Mouse (Mus musculus) liver, embryonic 11.5 days (tissue): ENCODE measurements around the gene Zcchc12. TPM values are rescaled to one million over a fixed set of nuclear protein-coding genes. Genes with fewer than 3 reads are reported as not detected.
A peak's percentile ranks its signal among the peaks of the same experiment; 100 is the strongest.

Experiments used
- ATAC-seq: fragments of 200-750 bp; cut with Nextera tagmentation; replicated peaks from 2 replicates; pipeline ENCODE4 v1.8.0; 2017; ENCODE audit warnings: moderate number of reproducible peaks, mild to moderate bottlenecking, moderate TSS enrichment, moderate library complexity; ENCODE audit not compliant: low FRiP score
- DNase-seq: peaks from one replicate; pipeline ENCODE4 v3.0.0-alpha.2; 2017; ENCODE audit warnings: low spot score
- H3K27ac ChIP-seq: fragments of 300-500 bp; sonication (generic); 2 replicates; pipeline ENCODE4 v1.5.1; 2014; ENCODE audit warnings: mild to moderate bottlenecking, low read depth, low read length, control low read depth
- H3K27me3 ChIP-seq: fragments of 300-500 bp; sonication (generic); replicated peaks from 2 replicates; pipeline ENCODE4 v1.6.1; 2014; ENCODE audit warnings: low read length, mixed read lengths; ENCODE audit not compliant: control insufficient read depth, insufficient read depth
- H3K36me3 ChIP-seq: fragments of 300-500 bp; sonication (generic); 2 replicates; pipeline ENCODE4 v1.6.1; 2014; ENCODE audit warnings: mild to moderate bottlenecking, low read length, moderate library complexity, mixed read lengths; ENCODE audit not compliant: control insufficient read depth, insufficient read depth
- H3K4me1 ChIP-seq: fragments of 300-500 bp; sonication (generic); replicated peaks from 2 replicates; pipeline ENCODE4 v1.6.1; 2014; ENCODE audit warnings: low read length, mixed read lengths; ENCODE audit not compliant: control insufficient read depth, insufficient read depth
- H3K4me2 ChIP-seq: fragments of 300-500 bp; sonication (generic); 2 replicates; pipeline ENCODE4 v1.6.1; 2014; ENCODE audit warnings: mild to moderate bottlenecking, control low read depth, moderate library complexity
- H3K4me3 ChIP-seq: fragments of 300-500 bp; sonication (generic); 2 replicates; pipeline ENCODE4 v1.5.1; 2014; ENCODE audit warnings: low read depth, low read length, control low read depth
- H3K9ac ChIP-seq: fragments of 300-500 bp; sonication (generic); 2 replicates; pipeline ENCODE4 v1.6.1; 2014; ENCODE audit warnings: low read depth, low read length, control low read depth
- H3K9me3 ChIP-seq: fragments of 300-500 bp; sonication (generic); 2 replicates; pipeline ENCODE4 v1.6.1; 2016; ENCODE audit warnings: low read length, inconsistent platforms, mixed read lengths; ENCODE audit not compliant: control insufficient read depth
- WGBS: fragments of 180-500 bp; shearing (Covaris S2); extraction: QIAGEN DNeasy Blood & Tissue Kit; methylation state at CpG from one replicate; pipeline ENCODE4 v1.1.7; 2014; 5-methylcytosine and 5-hydroxymethylcytosine counted together
- polyA plus RNA-seq: library from polyadenylated mRNA; unstranded; fragments of >200 nt; fragmentation: Nextera tagmentation; extraction: Ambion mirVana; gene quantifications from 2 replicates; pipeline ENCODE4 v1.2.1, GENCODE M21; 2014

The Zcchc12 gene
- polyA plus RNA-seq, 1 experiment from 2014 or later = 4.6 TPM

GRCm38 (mm10) chrX:36209554-36209953 is 13.8 kb downstream of the Zcchc12 start:
- Histone ChIP-seq H3K27ac (no peak overlapping the region), H3K4me3 (no peak overlapping the region), H3K36me3 (no peaks in the 10 kb centered on the region), H3K9me3 (no peaks in the 10 kb centered on the region), H3K9ac (no peak overlapping the region), H3K27me3 (no peaks in the 10 kb centered on the region), H3K4me2 (no peak overlapping the region), H3K4me1 (no peaks in the 10 kb centered on the region)
- no peak for ATAC-seq
- WGBS = 74% methylated on average over 2 of the region's 2 CpGs
- no peak for DNase-seq

- Histone ChIP-seq H3K4me2 (no peak overlapping the region), H3K4me3 (no peak overlapping the region), H3K4me1 (no peaks in the 10 kb centered on the region), H3K36me3 (no peaks in the 10 kb centered on the region), H3K9me3 (no peaks in the 10 kb centered on the region), H3K9ac (no peak overlapping the region), H3K27me3 (no peaks in the 10 kb centered on the region), H3K27ac (no peak overlapping the region)
- DNase-seq (no peak), ATAC-seq (no peak)
- WGBS = 66% methylated on average over 3 of the region's 3 CpGs
Observed at GRCm38 (mm10) chrX:36211216-36211615, 15.5 kb downstream of the Zcchc12 start.

GRCm38 (mm10) chrX:36221366-36221765 is 25.7 kb downstream of the Zcchc12 start:
- Histone ChIP-seq H3K9ac (no peak overlapping the region), H3K4me1 (no peaks in the 10 kb centered on the region), H3K4me2 (no peak overlapping the region), H3K27ac (no peak overlapping the region), H3K9me3 (no peaks in the 10 kb centered on the region), H3K4me3 (no peak overlapping the region), H3K36me3 (no peaks in the 10 kb centered on the region), H3K27me3 (no peaks in the 10 kb centered on the region)
- ATAC-seq (no peak), DNase-seq (no peak)
- WGBS = 45% methylated on average over 2 of the region's 2 CpGs

GRCm38 (mm10) chrX:36225777-36226176 is 30.1 kb downstream of the Zcchc12 start:
- H3K4me2 ChIP-seq = no peak overlapping the region
- DNase-seq (peak; percentile 39), ATAC-seq (no peak)
- 24% methylated on average over 7 of the region's 7 CpGs for WGBS
- no peaks in the 10 kb centered on the region for H3K27me3 ChIP-seq
- H3K36me3 ChIP-seq = no peaks in the 10 kb centered on the region
- H3K9me3 ChIP-seq = no peaks in the 10 kb centered on the region
- no peak overlapping the region for H3K27ac ChIP-seq
- no peak overlapping the region for H3K4me3 ChIP-seq
- H3K4me1 ChIP-seq = no peaks in the 10 kb centered on the region
- H3K9ac ChIP-seq = no peak overlapping the region

GRCm38 (mm10) chrX:36226577-36226976 is 30.9 kb downstream of the Zcchc12 start:
- no peaks in the 10 kb centered on the region for H3K9me3 ChIP-seq

DNA sequence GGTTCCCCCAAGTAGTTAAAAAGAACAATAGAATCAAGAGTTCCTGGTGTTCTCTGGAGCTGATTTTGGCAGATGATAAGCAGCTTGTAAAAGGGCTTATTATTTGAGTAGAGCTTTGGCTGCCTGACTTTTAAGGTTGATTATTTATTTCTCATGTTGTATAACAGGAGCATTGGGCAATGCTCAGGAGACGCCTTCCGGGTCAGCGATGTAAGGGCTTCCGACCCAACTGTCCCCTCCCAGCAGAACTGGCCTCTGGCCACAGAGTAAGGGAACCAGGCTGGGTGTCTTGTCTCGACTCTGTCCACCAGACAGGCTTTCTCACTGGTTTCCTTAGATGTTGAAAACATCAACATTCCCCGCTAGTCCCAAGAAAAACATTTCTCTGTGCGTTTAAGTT is 33.2 kb downstream of the Zcchc12 start:
- no peak for DNase-seq
- Histone ChIP-seq H3K4me3 (no peak overlapping the region), H3K27me3 (no peaks in the 10 kb centered on the region), H3K9me3 (no peaks in the 10 kb centered on the region), H3K4me1 (no peaks in the 10 kb centered on the region), H3K36me3 (no peaks in the 10 kb centered on the region), H3K4me2 (no peak overlapping the region), H3K9ac (no peak overlapping the region), H3K27ac (no peak overlapping the region)
- no peak for ATAC-seq
- WGBS = 61% methylated on average over 7 of the region's 7 CpGs

More at GRCm38 (mm10) chrX:36226577-36226976, 30.9 kb downstream of the Zcchc12 start:
- Histone ChIP-seq H3K4me3 (no peak overlapping the region), H3K36me3 (no peaks in the 10 kb centered on the region), H3K27me3 (no peaks in the 10 kb centered on the region), H3K4me2 (no peak overlapping the region), H3K4me1 (no peaks in the 10 kb centered on the region), H3K9ac (no peak overlapping the region), H3K27ac (no peak overlapping the region)
- DNase-seq (peak; percentile 34), ATAC-seq (no peak)
- WGBS = 36% methylated on average over 2 of the region's 2 CpGs

DNA sequence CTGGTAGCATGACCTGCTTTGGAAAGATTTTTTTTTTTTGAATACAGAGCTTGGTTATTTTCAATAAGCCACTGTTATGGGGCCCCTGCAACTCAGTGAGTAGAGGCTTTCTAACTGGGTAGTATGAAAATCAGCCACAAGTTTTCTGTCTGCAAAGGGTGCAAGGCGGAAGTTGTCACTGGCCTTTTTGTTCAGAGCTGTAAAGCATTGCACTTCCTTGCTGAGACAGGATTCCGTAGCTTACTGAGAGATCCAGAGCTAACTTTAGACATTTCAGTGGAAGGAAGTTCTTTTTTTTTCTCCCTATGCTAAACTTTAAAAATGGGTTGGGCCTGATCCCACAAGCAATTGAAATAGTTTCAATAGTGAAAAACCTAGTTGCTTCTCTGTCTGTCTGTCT is 33.6 kb downstream of the Zcchc12 start:
- H3K27ac ChIP-seq = no peak overlapping the region
- no peak for ATAC-seq
- WGBS = 55% methylated on average over 2 of the region's 2 CpGs

DNA sequence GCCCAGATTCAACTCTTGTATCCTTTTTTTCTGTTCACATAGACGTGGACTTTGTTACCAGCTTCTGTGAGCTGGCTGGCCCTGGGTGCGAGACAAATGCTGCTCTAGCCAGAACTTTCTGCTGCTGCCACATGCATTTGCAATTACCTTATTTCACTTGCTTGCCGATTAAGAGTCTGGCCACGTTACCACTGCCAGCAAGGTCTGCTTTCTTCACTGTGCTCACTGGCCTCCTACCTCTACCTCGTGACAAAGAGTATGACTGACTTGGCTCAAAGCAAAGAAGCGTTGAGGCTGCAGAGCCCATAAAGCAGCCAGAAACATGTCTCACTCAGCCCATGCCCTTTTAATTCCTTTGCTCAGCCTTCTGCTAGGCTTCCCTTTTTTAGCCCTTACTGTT is 39.9 kb downstream of the Zcchc12 start:
- no peaks in the 10 kb centered on the region for H3K4me1 ChIP-seq
- H3K27me3 ChIP-seq = no peaks in the 10 kb centered on the region
- 83% methylated on average over 6 of the region's 6 CpGs for WGBS
- H3K9me3 ChIP-seq = no peaks in the 10 kb centered on the region
- no peak for ATAC-seq
- no peak overlapping the region for H3K4me2 ChIP-seq
- H3K9ac ChIP-seq = no peak overlapping the region
- H3K36me3 ChIP-seq = no peaks in the 10 kb centered on the region
- DNase-seq = no peak
- H3K4me3 ChIP-seq = no peak overlapping the region
- H3K27ac ChIP-seq = no peak overlapping the region

More for the DNA sequence above, 33.6 kb downstream of the Zcchc12 start:
- no peaks in the 10 kb centered on the region for H3K4me1 ChIP-seq
- no peak overlapping the region for H3K9ac ChIP-seq
- H3K4me3 ChIP-seq = no peak overlapping the region
- no peaks in the 10 kb centered on the region for H3K9me3 ChIP-seq
- no peak overlapping the region for H3K4me2 ChIP-seq
- no peaks in the 10 kb centered on the region for H3K27me3 ChIP-seq
- H3K36me3 ChIP-seq = no peaks in the 10 kb centered on the region
- no peak for DNase-seq
